In genomic region chr14:105663472-105663871, GRCm38 (mm10) we compare ENCODE assay signal across 22 mouse cellular contexts.
"Had no signal": no experiment of that assay in that cellular context is flagged by ENCODE, and none has a peak within 500 bp of the region (broad histone marks: within the 10 kb centered on the region; RNA-seq: fewer than 3 reads in every experiment).

No protein-coding gene starts in this region.

- H3K4me1 ChIP-seq: limb, embryonic 13.5 days; liver, embryonic 12.5 days; liver, embryonic 15.5 days; lung, embryonic 15.5 days; megakaryocyte, embryonic 14.5 days; neural tube, embryonic 13.5 days had no signal

- H3K36me3 ChIP-seq: limb, embryonic 13.5 days; liver, embryonic 12.5 days; liver, embryonic 15.5 days; lung, embryonic 15.5 days; midbrain, embryonic 12.5 days; midbrain, embryonic 15.5 days; neural tube, embryonic 13.5 days had no signal

- DNase-seq: kidney, adult 2 months; kidney, postnatal 14 days; layer of hippocampus, adult 9-11 months; layer of hippocampus, postnatal 36 days; liver; lung, adult 18-20 months; lung, postnatal 10 days; lung, postnatal 36 days; retina, postnatal 1 day; thymus, adult 18-20 months; thymus, postnatal 36 days had no signal

- H3K9me3 ChIP-seq: limb, embryonic 13.5 days; liver, embryonic 12.5 days; liver, embryonic 15.5 days; lung, embryonic 15.5 days; midbrain, embryonic 12.5 days; midbrain, embryonic 15.5 days; neural tube, embryonic 13.5 days had no signal

- H3K4me3 ChIP-seq: layer of hippocampus, adult 2 months; left cerebral cortex, adult 2 months; limb, embryonic 13.5 days; liver, embryonic 12.5 days; liver, embryonic 15.5 days; lung, embryonic 15.5 days; megakaryocyte, embryonic 14.5 days; midbrain, embryonic 12.5 days; midbrain, embryonic 15.5 days; neural tube, embryonic 13.5 days had no signal

- ATAC-seq: intestine, postnatal 0 days; liver, embryonic 12.5 days; midbrain, embryonic 15.5 days had no signal

- H3K4me2 ChIP-seq: limb, embryonic 13.5 days; liver, embryonic 12.5 days; liver, embryonic 15.5 days; lung, embryonic 15.5 days; midbrain, embryonic 12.5 days; midbrain, embryonic 15.5 days; neural tube, embryonic 13.5 days had no signal

- H3K27ac ChIP-seq: layer of hippocampus, adult 2 months; left cerebral cortex, adult 2 months; limb, embryonic 13.5 days; liver, embryonic 12.5 days; liver, embryonic 15.5 days; lung, embryonic 15.5 days; midbrain, embryonic 12.5 days; midbrain, embryonic 15.5 days; neural tube, embryonic 13.5 days had no signal

- H3K9ac ChIP-seq: limb, embryonic 13.5 days; liver, embryonic 12.5 days; liver, embryonic 15.5 days; lung, embryonic 15.5 days; midbrain, embryonic 12.5 days; midbrain, embryonic 15.5 days; neural tube, embryonic 13.5 days had no signal

- H3K27me3 ChIP-seq: limb, embryonic 13.5 days; liver, embryonic 12.5 days; liver, embryonic 15.5 days; lung, embryonic 15.5 days; megakaryocyte, embryonic 14.5 days; midbrain, embryonic 12.5 days; midbrain, embryonic 15.5 days; neural tube, embryonic 13.5 days had no signal
